Mouse (Mus musculus): ENCODE results near the gene Galnt2. TPM values are rescaled to one million over a fixed set of nuclear protein-coding genes. Genes with fewer than 3 reads are reported as not detected.

The Galnt2 gene
- polyA plus RNA-seq, 1 experiment from 2014 or later = 84.8 TPM

DNA sequence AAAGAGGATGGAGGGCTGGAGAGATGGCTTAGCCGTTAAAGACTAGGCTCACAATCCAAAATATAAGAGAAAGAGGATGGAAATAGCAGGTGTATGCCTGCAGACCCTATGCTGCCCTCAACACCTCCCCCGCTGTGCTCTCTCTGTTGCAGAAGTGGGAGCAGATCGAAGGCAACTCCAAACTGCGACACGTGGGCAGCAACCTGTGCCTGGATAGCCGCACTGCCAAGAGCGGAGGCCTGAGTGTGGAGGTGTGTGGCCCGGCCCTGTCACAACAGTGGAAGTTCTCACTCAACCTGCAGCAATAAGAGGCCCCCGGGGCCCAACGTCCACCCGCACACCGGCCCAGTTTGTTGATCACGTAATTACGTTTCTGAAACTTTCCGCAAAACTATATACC is 112.0 kb downstream of the Galnt2 start:
- Histone ChIP-seq H3K4me1 (peaks cover 11% of the 10 kb centered on the region), H3K9ac (no peak overlapping the region), H3K4me2 (replicated peaks) (no peak overlapping the region), H3K36me3 (peaks cover 57% of the 10 kb centered on the region), H3K27ac (no peak overlapping the region), H3K27me3 (no peaks in the 10 kb centered on the region), H3K9me3 (replicated peaks) (no peaks in the 10 kb centered on the region), H3K4me3 (no peak overlapping the region)
- 93% methylated on average over 15 of the region's 15 CpGs for WGBS
- ATAC-seq (ENCODE audit: low FRiP score) = no peak

DNA sequence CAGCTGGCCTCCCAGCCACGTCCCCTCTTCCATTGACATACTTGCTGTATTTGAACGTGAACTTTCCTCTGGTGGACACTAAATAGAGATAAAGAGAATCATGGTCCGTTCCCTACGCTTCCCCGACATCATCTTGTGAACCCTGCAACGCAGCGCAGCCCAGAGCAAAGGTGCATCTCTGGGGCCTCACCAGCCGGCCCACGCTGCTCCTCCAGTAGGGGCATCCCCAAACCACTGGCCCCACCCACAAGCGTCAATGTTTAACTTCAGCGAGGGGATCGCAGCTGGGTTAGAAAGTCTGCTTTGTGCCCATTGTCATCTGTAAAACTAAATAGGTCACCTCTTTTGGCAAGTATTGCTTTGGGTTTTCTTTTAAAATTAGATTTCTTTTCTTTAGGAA is 112.8 kb downstream of the Galnt2 start:
- Histone ChIP-seq H3K27me3 (no peaks in the 10 kb centered on the region), H3K4me3 (no peak overlapping the region), H3K9me3 (replicated peaks) (no peaks in the 10 kb centered on the region), H3K9ac (no peak overlapping the region), H3K36me3 (peaks cover 49% of the 10 kb centered on the region), H3K27ac (no peak overlapping the region), H3K4me2 (replicated peaks) (no peak overlapping the region), H3K4me1 (peaks cover 11% of the 10 kb centered on the region)
- 75% methylated on average over 12 of the region's 12 CpGs for WGBS
- no peak for ATAC-seq (ENCODE audit: low FRiP score)

DNA sequence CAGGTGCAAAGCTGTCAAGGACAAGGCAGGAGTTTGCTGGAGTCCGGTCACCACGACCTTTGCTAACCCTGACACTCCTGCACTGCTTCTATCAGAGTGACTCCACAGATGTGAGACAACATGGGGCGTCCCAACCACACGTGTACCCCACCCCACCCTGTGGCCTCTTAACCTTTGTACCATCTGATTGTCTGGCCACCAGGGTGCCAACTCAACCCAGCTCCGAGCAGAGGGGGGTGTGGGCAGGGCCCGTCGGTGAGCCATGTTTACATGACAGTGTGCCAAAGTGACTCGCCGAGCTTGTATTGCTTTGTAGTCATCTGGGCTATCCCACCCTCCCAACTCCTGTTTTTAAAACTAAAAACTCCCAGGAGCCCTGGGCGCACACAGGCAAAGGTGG is 113.9 kb downstream of the Galnt2 start:
- Histone ChIP-seq H3K36me3 (peaks cover 41% of the 10 kb centered on the region), H3K27me3 (no peaks in the 10 kb centered on the region), H3K4me3 (no peak overlapping the region), H3K9ac (no peak overlapping the region), H3K4me2 (replicated peaks) (no peak overlapping the region), H3K4me1 (peaks cover 7% of the 10 kb centered on the region), H3K9me3 (replicated peaks) (no peaks in the 10 kb centered on the region), H3K27ac (no peak overlapping the region)
- WGBS = 84% methylated on average over 10 of the region's 10 CpGs
- no peak for ATAC-seq (ENCODE audit: low FRiP score)

DNA sequence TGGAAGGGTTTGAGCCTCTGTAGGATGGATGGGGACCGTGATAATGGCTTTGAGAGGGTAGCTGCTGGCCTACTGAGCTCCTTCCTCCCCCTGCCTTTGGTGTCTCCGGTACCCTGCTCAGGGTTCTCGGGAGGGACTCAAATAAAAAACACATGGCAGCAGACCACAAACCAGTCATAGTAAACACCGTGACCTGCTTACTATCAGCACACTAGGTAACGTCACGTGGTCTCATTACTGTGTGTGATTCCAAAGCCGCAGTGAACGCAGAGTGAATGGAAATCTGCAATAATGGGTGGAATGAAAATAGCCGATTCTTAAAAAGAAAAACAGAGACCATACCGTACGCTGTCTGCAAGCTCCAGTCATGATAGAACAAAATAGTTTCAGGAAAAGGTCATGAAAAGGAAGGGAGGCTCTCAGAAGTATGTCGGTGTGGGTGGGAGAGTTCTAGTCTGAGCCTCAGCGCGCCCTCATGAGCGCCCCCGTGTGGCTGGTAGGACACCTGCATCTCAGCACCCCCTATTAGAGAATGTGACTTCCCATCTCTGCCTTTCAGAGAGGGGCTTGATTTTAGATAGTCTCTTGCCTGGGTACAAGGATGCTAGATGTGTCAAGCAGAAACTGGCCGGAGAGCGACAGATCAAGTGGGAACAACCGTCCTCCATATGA is 115.8 kb downstream of the Galnt2 start:
- Histone ChIP-seq H3K9ac (no peak overlapping the region), H3K27me3 (no peaks in the 10 kb centered on the region), H3K4me3 (no peak overlapping the region), H3K36me3 (peaks cover 32% of the 10 kb centered on the region), H3K4me1 (no peaks in the 10 kb centered on the region), H3K4me2 (replicated peaks) (no peak overlapping the region), H3K27ac (no peak overlapping the region), H3K9me3 (replicated peaks) (no peaks in the 10 kb centered on the region)
- peak; percentile 53; the same call in 1 of the 2 replicates for ATAC-seq (ENCODE audit: low FRiP score)
- 49% methylated on average over 19 of the region's 19 CpGs for WGBS

DNA sequence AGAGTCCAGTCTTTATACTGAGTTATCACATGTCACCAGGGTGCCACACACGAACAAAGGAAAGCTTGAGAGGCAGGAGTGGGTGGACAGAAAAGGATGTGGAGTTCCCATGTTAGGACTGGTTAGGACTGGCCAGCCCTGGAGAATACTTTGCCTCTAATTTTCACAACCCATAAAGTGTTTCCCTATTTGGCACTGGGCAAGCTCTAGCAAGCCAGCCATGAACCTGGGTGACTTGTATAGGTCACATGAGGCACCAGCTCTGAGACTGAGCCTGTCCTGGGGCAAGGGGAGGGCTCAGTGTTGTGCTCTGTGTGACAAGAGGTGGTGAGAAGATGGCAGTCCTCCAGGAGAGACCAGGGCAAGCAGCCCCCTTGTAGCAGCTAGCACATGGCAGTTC is 116.9 kb downstream of the Galnt2 start:
- H3K4me2 ChIP-seq (replicated peaks) = no peak overlapping the region
- peaks cover 23% of the 10 kb centered on the region for H3K36me3 ChIP-seq
- no peak overlapping the region for H3K9ac ChIP-seq
- H3K27me3 ChIP-seq = no peaks in the 10 kb centered on the region
- WGBS = 48% methylated on average over 1 of the region's 1 CpGs
- H3K4me1 ChIP-seq = no peaks in the 10 kb centered on the region
- no peak for ATAC-seq (ENCODE audit: low FRiP score)
- no peak overlapping the region for H3K27ac ChIP-seq
- H3K9me3 ChIP-seq (replicated peaks) = no peaks in the 10 kb centered on the region
- H3K4me3 ChIP-seq = no peak overlapping the region

DNA sequence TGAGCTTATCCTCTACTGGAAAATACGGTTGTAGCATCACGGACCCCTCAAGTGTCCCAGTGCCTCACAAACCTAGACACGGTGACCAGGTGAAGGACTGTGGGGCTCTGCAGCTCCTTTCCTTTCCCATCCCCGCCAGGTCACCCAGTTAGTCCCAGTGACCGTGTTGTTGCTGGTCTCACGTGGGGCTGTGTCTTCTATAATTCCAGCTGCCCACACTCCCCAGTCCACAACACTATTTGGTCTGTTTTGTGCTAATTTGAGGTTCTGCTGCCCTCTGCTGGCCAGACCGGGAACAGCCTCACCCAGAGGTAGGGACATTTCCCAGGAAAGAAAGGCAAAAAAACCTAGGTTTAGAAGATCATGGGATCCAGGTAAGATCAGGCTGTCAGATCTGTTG is 118.5 kb downstream of the Galnt2 start:
- WGBS = 37% methylated on average over 7 of the region's 7 CpGs
- Histone ChIP-seq H3K27ac (no peak overlapping the region), H3K4me2 (replicated peaks) (no peak overlapping the region), H3K9ac (no peak overlapping the region), H3K4me1 (no peaks in the 10 kb centered on the region), H3K4me3 (no peak overlapping the region), H3K9me3 (replicated peaks) (no peaks in the 10 kb centered on the region), H3K27me3 (no peaks in the 10 kb centered on the region), H3K36me3 (peaks cover 7% of the 10 kb centered on the region)
- ATAC-seq (ENCODE audit: low FRiP score) = no peak

DNA sequence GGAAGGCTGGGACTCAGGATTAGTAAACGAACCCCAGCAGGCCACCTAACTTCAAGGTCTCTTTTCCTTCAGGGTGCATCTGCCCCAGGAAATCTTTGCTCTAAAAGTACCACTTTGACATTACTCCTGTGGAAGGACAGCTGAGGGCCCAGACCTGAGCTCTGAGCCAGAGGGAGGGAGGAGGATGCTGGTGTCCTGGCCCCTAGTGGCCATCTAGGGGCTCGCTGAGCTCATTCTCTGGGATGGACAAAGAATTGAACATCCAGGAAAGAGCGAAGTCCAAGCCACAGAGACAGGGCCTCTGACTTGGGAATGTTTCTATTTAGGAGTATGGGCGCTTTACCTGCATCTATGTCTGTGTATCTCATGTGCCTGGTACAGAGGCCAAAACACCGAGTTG is 120.4 kb downstream of the Galnt2 start:
- H3K27ac ChIP-seq = no peak overlapping the region
- no peaks in the 10 kb centered on the region for H3K9me3 ChIP-seq (replicated peaks)
- H3K4me1 ChIP-seq = no peaks in the 10 kb centered on the region
- H3K9ac ChIP-seq = no peak overlapping the region
- no peak overlapping the region for H3K4me3 ChIP-seq
- no peak for ATAC-seq (ENCODE audit: low FRiP score)
- H3K27me3 ChIP-seq = no peaks in the 10 kb centered on the region
- WGBS = 66% methylated on average over 5 of the region's 5 CpGs
- H3K4me2 ChIP-seq (replicated peaks) = no peak overlapping the region
- H3K36me3 ChIP-seq = no peaks in the 10 kb centered on the region

DNA sequence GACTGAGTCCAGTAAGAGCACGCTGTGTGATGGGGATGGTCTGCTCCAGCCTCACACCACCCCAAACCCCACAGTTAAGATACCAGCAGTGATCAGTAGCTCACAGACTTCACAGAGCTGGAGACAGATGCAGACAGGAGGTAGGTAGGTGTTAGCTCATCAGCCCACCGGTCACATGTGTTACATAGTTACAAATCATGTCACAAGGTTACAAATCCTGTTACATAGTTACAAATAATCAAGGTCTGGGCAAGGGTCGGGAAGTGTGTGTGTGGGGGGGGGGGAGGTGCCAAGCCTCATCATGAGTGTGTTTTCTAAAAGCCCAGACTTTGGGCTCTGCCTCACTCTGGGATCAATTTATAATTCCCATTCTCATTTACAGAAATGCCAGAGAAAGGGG is 129.7 kb downstream of the Galnt2 start:
- ATAC-seq (ENCODE audit: low FRiP score) = no peak
- Histone ChIP-seq H3K36me3 (no peaks in the 10 kb centered on the region), H3K9me3 (replicated peaks) (0 out of 2 replicates have a peak, but pooled peaks cover 8% of the 10 kb centered on the region), H3K27ac (no peak overlapping the region), H3K4me2 (replicated peaks) (no peak overlapping the region), H3K4me3 (no peak overlapping the region), H3K9ac (no peak overlapping the region), H3K27me3 (no peaks in the 10 kb centered on the region), H3K4me1 (no peaks in the 10 kb centered on the region)
- WGBS = 80% methylated on average over 3 of the region's 3 CpGs

DNA sequence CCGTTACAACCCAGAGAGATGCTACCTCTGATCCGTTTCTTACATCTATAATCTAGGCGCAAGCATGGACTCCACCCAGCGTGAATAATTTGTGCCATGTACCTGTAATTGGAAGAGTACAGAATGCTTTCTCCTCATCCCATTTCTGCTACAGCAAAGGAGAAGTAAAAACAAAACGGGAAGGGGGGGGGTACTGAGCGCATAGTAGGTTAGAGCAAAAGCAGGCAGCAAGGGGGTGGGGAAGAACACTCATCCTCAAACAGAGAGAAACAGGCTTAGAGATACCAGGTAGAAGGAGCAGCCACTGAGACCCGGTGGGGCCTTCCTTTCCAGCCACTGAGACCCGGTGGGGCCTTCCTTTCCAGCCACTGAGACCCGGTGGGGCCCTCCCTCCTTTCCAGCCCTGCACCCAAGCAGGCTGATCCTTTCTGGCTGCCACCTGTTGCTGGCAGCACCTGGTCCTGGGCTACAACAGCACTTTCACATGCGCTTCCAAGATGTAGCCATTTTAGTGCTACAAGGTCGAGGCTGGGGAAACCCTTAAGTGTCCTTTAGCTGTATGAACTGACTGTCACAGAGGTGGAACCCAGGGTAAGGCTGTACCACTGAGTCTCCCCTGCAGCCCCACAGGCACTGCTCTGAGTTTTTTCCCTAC is 130.7 kb downstream of the Galnt2 start:
- Histone ChIP-seq H3K4me3 (no peak overlapping the region), H3K27ac (no peak overlapping the region), H3K9me3 (replicated peaks) (0 out of 2 replicates have a peak, but pooled peaks cover 8% of the 10 kb centered on the region), H3K36me3 (no peaks in the 10 kb centered on the region), H3K4me2 (replicated peaks) (no peak overlapping the region), H3K9ac (no peak overlapping the region), H3K4me1 (no peaks in the 10 kb centered on the region), H3K27me3 (no peaks in the 10 kb centered on the region)
- WGBS = 81% methylated on average over 11 of the region's 11 CpGs
- no peak for ATAC-seq (ENCODE audit: low FRiP score)

DNA sequence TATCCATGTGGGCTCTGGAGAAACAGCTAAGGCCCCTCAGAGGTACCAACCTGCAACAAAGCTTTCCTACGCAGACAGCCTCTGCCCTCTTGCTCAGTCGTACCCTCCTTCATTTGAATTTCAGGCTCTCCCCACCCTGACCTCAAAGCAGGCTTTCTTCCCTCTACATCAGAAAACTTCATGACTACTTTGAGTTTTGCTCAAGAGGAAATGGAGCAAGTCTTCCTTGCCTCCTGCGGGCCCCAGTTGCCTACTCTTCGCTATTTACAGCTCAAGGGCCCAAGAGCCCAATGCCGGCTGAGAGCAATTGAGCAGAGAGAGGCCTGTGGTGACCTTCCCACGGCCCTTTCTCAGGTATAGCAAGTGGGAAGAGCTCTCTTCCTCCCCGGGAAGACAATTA is 131.4 kb downstream of the Galnt2 start:
- no peaks in the 10 kb centered on the region for H3K4me1 ChIP-seq
- H3K36me3 ChIP-seq = no peaks in the 10 kb centered on the region
- no peak overlapping the region for H3K4me2 ChIP-seq (replicated peaks)
- H3K4me3 ChIP-seq = no peak overlapping the region
- H3K9ac ChIP-seq = no peak overlapping the region
- H3K27ac ChIP-seq = no peak overlapping the region
- 0 out of 2 replicates have a peak, but pooled peaks cover 8% of the 10 kb centered on the region for H3K9me3 ChIP-seq (replicated peaks)
- WGBS = 78% methylated on average over 7 of the region's 7 CpGs
- ATAC-seq (ENCODE audit: low FRiP score) = no peak
- H3K27me3 ChIP-seq = no peaks in the 10 kb centered on the region

DNA sequence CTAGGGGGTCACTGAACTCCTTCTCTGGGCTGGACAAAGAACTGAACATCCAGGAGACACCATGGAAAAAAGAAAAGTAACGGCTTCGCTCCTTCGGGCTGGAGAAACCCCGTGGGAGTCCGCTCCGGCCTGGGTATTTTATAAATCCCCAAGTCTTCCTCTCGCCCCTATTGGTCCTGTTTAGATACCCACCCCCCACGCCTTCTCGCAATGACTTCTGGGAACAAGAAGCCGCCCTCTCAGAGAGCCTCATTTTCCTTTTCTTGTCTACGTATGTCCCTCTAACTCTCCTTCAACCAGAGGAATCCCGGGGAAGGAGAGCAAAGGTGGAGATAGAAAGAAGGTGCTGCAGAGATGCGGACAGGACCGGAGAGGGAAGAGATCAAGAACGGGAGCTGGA is 132.1 kb downstream of the Galnt2 start:
- no peak for ATAC-seq (ENCODE audit: low FRiP score)
- Histone ChIP-seq H3K27me3 (no peaks in the 10 kb centered on the region), H3K9me3 (replicated peaks) (0 out of 2 replicates have a peak, but pooled peaks cover 8% of the 10 kb centered on the region), H3K27ac (no peak overlapping the region), H3K9ac (no peak overlapping the region), H3K4me1 (no peaks in the 10 kb centered on the region), H3K36me3 (no peaks in the 10 kb centered on the region), H3K4me3 (no peak overlapping the region), H3K4me2 (replicated peaks) (no peak overlapping the region)
- 91% methylated on average over 15 of the region's 15 CpGs for WGBS

DNA sequence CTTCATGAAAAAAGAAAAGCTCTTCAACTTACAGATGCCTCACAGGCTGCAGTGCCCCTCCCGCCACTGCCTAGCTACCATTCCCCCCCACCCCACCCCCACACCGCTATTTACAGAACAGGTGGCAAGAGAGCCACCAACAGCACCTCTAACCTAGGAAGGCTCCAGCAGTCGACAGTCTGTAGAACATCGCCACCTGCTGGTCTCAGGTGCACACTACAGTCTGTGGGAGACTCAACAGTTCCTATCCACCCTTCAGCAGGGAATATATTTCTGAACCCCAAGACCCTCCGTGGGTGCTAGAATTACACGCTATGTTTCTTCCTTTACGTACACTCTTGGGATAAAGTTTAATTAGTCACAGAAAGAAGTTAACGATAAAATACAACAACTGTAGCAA is 137.0 kb downstream of the Galnt2 start:
- no peak for ATAC-seq (ENCODE audit: low FRiP score)
- Histone ChIP-seq H3K36me3 (no peaks in the 10 kb centered on the region), H3K9ac (no peak overlapping the region), H3K4me1 (no peaks in the 10 kb centered on the region), H3K27ac (no peak overlapping the region), H3K9me3 (replicated peaks) (no peaks in the 10 kb centered on the region), H3K4me2 (replicated peaks) (no peak overlapping the region), H3K27me3 (no peaks in the 10 kb centered on the region), H3K4me3 (no peak overlapping the region)
- 21% methylated on average over 8 of the region's 8 CpGs for WGBS
